Mouse (Mus musculus): Measurements from ENCODE around the gene Dact3. TPM values are rescaled to one million over a fixed set of nuclear protein-coding genes. Genes with fewer than 3 reads are reported as not detected.
A peak's percentile ranks its signal among the peaks of the same experiment; 100 is the strongest.

Dact3 gene
- total RNA-seq, 2 experiments from 2014 or later, result 0.31 TPM; not detected in 1

DNA sequence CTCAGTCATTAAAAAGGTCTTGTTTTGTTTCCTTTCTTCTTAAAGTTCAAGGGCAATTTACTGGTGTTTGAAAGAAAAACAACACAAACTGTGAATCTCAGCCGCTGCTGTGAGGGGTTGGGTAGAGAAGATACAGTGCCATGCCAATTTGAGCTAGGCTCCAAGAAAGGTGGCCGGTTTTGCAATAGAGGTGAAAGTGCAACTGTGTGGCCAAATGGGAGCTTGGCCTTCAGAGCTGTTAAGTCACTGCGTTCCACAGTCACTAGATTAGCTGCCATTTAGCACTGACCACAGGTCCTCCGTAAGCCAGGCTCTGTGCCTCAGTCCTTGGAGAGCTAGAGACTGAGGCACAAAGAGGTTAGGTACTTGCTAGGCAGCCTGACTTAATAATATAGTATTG lies 23.5 kb upstream of the Dact3 start:
- ATAC-seq (replicated peaks; ENCODE audit: poor library complexity, severe bottlenecking), result no peak

GRCm38 (mm10) chr7:16853302-16853831 lies 21.8 kb upstream of the Dact3 start:
- ATAC-seq (replicated peaks; ENCODE audit: poor library complexity, severe bottlenecking), result no peak

DNA sequence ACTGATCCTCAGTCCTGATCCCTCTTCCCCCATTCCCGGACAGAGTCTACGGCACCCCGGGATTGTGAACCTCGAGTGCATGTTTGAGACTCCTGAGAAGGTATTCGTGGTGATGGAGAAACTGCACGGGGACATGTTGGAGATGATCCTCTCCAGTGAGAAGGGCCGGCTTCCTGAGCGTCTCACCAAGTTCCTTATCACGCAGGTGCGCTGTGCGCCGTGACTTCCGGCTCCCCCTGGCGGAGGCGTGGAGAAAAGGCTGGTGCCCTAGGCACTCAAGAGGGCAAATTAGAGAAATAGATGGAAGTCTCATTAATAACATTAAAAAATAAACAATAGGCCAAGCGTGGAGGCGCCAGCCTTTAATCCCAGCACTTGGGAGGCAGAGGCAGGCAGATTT lies 16.8 kb upstream of the Dact3 start:
- peak; percentile 75 for ATAC-seq (replicated peaks; ENCODE audit: poor library complexity, severe bottlenecking)

DNA sequence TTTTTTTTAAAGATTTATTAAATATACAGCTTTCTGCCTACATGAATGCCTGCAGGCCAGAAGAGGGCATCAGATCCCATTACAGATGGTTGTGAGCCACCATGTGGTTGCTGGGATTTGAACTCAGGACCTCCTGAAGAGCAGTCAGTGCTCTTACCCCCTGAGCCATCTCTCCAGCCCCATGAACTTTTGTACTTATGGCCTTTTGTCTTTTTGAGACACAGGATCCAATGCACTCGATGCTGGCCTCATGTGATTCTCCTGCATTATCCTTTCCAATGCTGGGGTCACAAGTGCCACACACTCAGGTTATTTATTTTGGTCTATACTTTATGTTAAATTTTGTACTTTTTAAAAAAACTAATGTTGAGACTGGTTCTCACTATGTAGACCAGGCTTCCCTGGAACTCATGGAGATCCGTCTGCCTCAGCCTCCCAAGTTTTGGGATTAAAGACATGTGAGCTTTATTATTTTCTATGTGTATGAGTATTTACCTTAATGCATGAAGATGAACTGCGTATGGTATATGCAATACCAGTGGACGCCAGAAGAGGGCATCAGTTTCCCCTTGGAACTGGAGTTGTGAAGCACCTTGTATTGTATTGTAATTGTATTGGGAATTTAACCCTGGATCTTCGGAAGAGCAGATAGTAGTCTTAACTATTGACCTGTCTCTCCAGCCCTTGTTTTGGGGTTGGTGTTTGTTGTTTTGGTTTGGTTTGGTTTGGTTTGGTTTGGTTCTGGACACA lies 15.0 kb upstream of the Dact3 start:
- ATAC-seq (replicated peaks; ENCODE audit: poor library complexity, severe bottlenecking), result peak; percentile 59

GRCm38 (mm10) chr7:16867488-16867887 lies 7.6 kb upstream of the Dact3 start:
- ATAC-seq (replicated peaks; ENCODE audit: poor library complexity, severe bottlenecking), result no peak

- no peak for ATAC-seq (replicated peaks; ENCODE audit: poor library complexity, severe bottlenecking)
Measured at GRCm38 (mm10) chr7:16869497-16869896, 5.6 kb upstream of the Dact3 start.

DNA sequence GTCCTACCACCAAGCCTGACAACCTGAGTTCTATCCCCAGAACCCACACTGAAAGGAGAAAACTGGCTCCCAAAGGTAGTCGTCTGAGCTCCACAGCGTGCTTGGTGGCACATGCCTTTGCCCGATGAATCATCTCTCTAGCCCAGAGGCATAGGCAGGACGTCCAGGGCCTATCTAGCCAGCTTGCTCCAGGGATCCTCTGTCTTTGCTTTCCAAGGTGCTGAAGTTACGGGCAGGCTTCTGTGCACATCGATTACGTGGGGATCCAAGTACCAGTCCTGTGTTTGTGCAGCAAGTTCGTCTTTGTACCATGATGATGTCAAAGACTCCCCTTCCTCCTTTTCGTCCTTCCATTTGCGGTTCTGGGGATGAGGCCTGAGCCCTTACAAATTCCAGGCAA lies 3.5 kb upstream of the Dact3 start:
- ATAC-seq (replicated peaks; ENCODE audit: poor library complexity, severe bottlenecking), result no peak

- ATAC-seq (replicated peaks; ENCODE audit: poor library complexity, severe bottlenecking), result no peak
Measured at GRCm38 (mm10) chr7:16872478-16872877, 2.6 kb upstream of the Dact3 start.

GRCm38 (mm10) chr7:16873392-16873791 lies 1.7 kb upstream of the Dact3 start:
- no peak for ATAC-seq (replicated peaks; ENCODE audit: poor library complexity, severe bottlenecking)

DNA sequence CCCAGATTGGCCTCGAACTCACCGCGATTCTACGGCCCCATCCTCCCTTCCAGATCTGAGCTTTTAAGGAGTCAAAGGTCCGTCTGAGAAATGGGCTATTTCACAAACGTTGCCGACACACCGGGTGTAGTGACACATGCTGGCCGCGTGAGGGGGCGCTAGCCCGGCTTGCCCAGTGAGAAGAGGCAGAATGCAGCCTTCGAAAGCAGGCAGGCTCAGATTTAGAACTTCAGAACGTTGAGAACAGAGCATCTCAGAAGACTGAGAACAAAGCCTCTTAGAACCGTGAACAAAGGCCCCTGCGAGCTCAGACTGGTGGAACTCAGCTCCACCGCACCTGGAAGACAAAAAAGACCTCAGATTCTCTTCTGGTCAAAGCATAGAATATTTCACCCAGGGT lies 927 bp upstream of the Dact3 start:
- ATAC-seq (replicated peaks; ENCODE audit: poor library complexity, severe bottlenecking), result peak; percentile 51

- peak; percentile 85 for ATAC-seq (replicated peaks; ENCODE audit: poor library complexity, severe bottlenecking)
Measured at GRCm38 (mm10) chr7:16874756-16875309, 284 bp upstream of the Dact3 start.

DNA sequence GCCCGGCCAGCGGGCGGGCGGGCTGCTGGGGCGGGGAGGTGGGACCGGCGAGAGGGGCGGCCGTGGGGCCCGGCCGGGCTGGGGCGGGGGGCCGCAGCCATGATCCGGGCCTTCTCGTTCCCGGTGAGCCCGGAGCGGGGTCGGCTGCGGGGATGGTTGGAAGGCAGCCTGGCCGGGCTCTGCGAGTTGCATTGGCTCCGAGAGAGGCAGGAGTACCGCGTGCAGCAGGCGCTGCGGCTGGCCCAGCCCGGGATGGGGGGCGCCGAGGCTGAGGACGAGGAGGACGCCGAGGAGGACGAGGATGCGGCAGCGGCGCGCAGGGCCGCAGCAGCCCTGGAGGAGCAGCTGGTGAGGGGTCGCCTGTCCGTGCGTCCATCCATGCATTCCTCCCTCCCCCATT lies 209 bp downstream of the Dact3 start:
- 0 out of 2 replicates have a peak, but pooled peaks have one; percentile 0 for ATAC-seq (replicated peaks; ENCODE audit: poor library complexity, severe bottlenecking)

DNA sequence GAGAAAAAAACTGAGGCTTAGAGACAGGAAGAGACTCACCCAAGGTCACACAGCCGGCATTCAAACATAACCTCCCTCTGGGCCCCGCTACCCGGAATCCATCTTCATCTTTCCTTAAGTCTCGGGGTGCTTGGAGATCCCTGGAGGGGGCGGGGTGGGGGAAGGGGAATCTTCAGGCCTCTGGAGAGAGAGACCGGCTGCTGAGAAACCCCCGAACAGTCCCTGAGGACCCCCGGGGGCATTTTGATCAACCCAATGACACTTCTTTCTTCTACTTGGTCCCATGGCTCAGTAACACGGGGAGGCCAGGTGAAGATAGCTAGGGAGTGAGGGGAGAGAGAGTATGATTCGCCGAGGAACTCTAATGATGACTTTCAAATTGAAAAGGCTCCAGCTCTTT lies 889 bp downstream of the Dact3 start:
- ATAC-seq (replicated peaks; ENCODE audit: poor library complexity, severe bottlenecking), result no peak

DNA sequence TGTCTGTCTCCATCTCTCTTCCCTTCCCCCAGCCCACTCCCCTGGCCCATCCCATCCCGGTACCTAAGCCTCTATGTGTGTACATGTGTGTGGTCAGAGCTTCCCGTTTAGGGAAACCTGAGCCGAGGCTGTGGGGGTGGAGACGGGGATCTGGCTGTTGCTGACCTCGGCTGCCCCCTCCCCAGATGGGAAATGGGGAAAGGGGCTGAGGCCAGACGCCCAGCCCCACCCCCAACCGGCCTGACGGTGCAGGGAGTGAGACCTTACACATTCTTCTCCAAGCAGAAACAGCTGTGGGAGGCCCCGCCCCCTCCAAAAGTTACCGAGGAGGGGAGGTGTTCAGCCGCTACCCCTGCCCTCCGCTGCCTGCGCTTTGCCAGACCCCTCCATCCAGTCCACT lies 1.5 kb downstream of the Dact3 start:
- peak; percentile 10 for ATAC-seq (replicated peaks; ENCODE audit: poor library complexity, severe bottlenecking)

DNA sequence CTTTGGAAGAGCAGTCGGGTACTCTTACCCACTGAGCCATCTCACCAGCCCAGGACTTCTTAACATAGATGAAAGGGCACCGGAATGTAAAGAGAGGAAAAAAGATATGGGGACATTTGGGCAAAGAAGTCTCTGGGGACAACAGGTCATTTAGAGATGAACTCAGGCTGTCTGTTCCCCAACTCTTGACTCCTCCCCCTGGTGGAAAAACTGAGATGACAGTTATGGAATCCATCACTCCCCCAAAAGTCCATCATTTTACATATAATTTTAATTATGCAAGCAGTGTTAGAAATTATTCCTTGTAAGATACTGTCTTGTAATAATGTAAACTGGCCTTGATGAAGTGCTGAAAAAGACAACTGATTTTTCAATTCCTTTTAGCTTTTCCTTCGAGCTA lies 2.6 kb downstream of the Dact3 start:
- ATAC-seq (replicated peaks; ENCODE audit: poor library complexity, severe bottlenecking), result no peak

- no peak for ATAC-seq (replicated peaks; ENCODE audit: poor library complexity, severe bottlenecking)
Measured at GRCm38 (mm10) chr7:16879796-16880547, 4.9 kb downstream of the Dact3 start.

DNA sequence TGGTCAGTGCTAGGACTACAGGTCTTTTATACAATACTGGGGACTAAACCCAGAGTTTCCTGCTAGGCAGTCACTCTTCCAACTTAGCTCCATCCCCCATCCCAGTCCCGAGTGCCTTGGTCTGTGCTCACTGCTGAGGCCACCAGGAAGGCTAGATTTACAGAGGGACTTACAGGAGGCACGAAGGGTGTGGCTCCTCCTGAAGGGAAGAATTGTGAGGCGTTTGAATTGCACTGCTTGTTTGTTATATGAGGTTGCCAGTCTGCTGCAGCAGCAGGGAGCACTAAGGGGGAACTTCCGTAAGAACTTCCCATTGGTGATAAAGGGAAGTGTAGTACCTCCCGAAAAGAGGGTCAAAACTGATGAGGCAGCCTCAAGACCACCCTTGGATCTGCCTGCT lies 5.5 kb downstream of the Dact3 start:
- no peak for ATAC-seq (replicated peaks; ENCODE audit: poor library complexity, severe bottlenecking)

GRCm38 (mm10) chr7:16883162-16883561 lies 8.0 kb downstream of the Dact3 start:
- no peak for ATAC-seq (replicated peaks; ENCODE audit: poor library complexity, severe bottlenecking)

DNA sequence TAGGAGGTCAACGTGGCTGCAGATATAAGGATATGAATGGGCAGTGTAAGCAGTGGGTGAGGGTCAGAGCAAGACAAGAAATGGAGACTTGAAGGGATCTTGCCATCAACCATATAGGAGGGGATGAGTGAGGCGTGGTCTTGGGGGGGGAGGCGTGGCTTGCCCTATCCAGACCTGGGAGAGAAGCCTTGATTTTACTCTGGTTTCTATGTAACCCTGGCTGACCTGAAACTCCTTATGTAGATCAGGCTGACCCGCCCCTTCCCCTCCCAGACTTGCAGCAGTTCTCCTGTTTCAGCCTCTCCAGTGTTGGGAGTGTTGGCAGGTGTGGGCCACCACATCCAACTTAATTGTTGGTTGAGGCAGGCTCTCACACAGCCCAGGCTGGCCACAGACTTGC lies 9.2 kb downstream of the Dact3 start:
- no peak for ATAC-seq (replicated peaks; ENCODE audit: poor library complexity, severe bottlenecking)

GRCm38 (mm10) chr7:16885271-16885776 lies 10.2 kb downstream of the Dact3 start:
- ATAC-seq (replicated peaks; ENCODE audit: poor library complexity, severe bottlenecking), result peak; percentile 24; the same call in 1 of the 2 replicates

- ATAC-seq (replicated peaks; ENCODE audit: poor library complexity, severe bottlenecking), result no peak
Measured at GRCm38 (mm10) chr7:16885905-16886304, 10.8 kb downstream of the Dact3 start.

Measured in granulocyte monocyte progenitor cell, adult 5-6 weeks (primary cell).